Mouse (Mus musculus): Measurements from ENCODE around the gene Nlrx1. TPM values are rescaled to one million over a fixed set of nuclear protein-coding genes. Genes with fewer than 3 reads are reported as not detected.

Gene Nlrx1
- polyA plus RNA-seq, 1 experiment from 2014 or later = 3.3 TPM

DNA sequence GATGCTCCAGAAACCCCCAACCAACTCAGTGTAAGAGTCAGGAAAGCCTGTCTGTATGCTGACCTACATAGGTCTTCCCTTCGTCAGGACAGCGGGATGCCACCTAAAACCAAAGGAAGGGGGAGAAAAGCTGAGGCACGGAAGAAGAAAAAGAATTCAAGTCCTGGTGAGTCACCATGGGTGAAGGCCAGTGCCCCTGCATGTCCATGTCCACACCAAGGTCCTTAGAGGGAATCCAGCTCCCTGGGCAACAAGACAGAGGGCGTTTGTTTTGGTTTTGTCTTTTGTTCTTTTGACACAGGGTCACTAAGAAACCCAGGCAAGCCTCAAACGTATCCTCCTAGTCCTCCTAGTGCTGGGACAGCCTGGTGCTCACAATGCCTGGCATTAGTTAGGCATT, 27.5 kb downstream of the Nlrx1 start:
- Histone ChIP-seq H3K27ac (no peak overlapping the region), H3K9me3 (replicated peaks) (no peaks in the 10 kb centered on the region), H3K36me3 (no peaks in the 10 kb centered on the region), H3K27me3 (ENCODE audit: low read depth, poor library complexity, severe bottlenecking) (no peaks in the 10 kb centered on the region), H3K4me3 (no peak overlapping the region), H3K4me1 (peaks cover 8% of the 10 kb centered on the region; the same call in 1 of the 2 replicates)
- 71% methylated on average over 5 of the region's 5 CpGs for WGBS
- DNase-seq (ENCODE audit: low spot score) = no peak

DNA sequence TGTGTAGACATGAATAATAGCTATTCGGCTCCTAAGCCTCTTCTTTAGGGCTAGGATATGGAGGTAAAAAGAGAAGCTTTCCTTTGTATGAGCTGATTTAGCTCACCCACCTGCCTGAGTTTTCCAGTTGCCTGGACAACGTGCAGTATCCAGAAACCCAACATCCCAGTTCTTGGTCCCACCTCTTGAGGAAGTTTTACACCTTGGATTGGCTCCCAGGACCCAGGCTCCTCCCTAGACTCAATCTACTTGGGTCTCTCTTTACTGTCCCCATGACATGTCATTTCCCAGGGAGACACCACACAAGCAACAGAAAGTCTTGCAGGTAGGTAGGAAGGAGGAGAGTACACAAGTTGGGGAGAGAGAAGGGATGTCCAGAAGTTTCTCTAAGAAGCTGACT, 28.0 kb downstream of the Nlrx1 start, which contains the start of gene Ccdc153:
Gene Ccdc153 (plus strand): TSS at position 278 of the 400 bp plus-strand sequence.
- no peaks in the 10 kb centered on the region for H3K27me3 ChIP-seq (ENCODE audit: low read depth, poor library complexity, severe bottlenecking)
- peaks cover 8% of the 10 kb centered on the region; the same call in 1 of the 2 replicates for H3K4me1 ChIP-seq
- no peak for DNase-seq (ENCODE audit: low spot score)
- WGBS = 50% methylated on average over 2 of the region's 2 CpGs
- H3K36me3 ChIP-seq = no peaks in the 10 kb centered on the region
- H3K4me3 ChIP-seq = no peak within 1 kb of the TSS
- no peaks in the 10 kb centered on the region for H3K9me3 ChIP-seq (replicated peaks)
- no peak within 1 kb of the TSS for H3K27ac ChIP-seq

DNA sequence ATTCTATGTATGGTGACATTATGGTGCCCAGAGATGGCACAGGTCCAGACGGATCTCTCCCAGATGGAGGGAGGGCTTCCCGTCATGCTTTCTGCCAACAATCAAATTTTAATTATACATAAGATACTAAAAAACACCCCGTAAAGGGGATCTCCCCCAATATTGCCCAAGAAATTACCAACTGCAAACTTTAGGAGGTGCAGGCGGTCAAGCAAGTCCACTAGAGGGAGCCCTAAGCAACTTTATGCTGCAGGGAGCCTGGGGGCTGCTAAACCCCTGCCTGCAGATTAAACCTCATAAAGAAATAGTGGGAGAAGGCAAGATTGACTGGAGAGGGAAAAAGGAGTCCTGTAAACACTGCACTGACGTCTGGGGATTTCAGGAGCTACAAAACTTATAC, 29.0 kb downstream of the Nlrx1 start:
- H3K4me3 ChIP-seq = no peak overlapping the region

DNA sequence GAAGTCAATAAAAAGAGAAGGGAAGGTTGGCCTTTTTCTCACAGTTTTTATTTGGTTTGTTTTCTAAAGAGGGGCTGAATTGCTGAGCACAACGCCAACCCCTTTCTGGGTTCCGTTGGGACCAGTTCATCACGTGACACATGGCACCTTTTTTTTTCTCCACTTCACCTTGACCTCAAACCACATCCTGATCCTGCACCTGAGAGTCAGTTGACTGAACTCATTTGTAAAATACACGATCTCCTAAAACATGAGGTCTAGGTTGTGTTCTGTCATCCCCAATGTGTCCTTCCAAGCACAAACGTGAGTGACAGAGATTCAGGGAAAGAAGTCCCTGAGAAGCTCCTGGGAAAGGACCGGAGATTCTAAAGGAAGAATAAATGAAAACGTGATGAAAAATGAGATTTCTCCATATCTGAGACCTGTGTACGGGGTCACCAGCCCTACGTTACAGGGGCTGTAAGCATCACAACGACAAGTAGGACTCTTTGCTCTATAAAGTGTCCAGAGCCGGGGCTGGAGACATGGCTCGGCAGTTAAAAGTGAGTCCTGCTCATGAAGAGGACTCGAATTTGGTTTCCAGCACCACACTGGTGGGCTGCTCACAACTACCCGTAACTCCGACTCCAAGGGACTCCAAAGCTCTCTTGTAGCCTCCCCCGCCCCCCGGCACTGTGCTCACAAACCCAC, 29.8 kb downstream of the Nlrx1 start:
- no peak overlapping the region for H3K4me3 ChIP-seq
- 83% methylated on average over 17 of the region's 17 CpGs for WGBS
- no peaks in the 10 kb centered on the region for H3K36me3 ChIP-seq
- DNase-seq (ENCODE audit: low spot score) = no peak
- peaks cover 17% of the 10 kb centered on the region for H3K4me1 ChIP-seq
- no peaks in the 10 kb centered on the region for H3K9me3 ChIP-seq (replicated peaks)
- H3K27ac ChIP-seq = no peak overlapping the region
- H3K27me3 ChIP-seq (ENCODE audit: low read depth, poor library complexity, severe bottlenecking) = no peaks in the 10 kb centered on the region

More for the DNA sequence above, 29.0 kb downstream of the Nlrx1 start:
- Histone ChIP-seq H3K27me3 (ENCODE audit: low read depth, poor library complexity, severe bottlenecking) (no peaks in the 10 kb centered on the region), H3K9me3 (replicated peaks) (no peaks in the 10 kb centered on the region), H3K36me3 (no peaks in the 10 kb centered on the region), H3K27ac (no peak overlapping the region), H3K4me1 (peaks cover 11% of the 10 kb centered on the region)
- WGBS = 11% methylated on average over 5 of the region's 5 CpGs
- DNase-seq (ENCODE audit: low spot score) = peak; percentile 73

DNA sequence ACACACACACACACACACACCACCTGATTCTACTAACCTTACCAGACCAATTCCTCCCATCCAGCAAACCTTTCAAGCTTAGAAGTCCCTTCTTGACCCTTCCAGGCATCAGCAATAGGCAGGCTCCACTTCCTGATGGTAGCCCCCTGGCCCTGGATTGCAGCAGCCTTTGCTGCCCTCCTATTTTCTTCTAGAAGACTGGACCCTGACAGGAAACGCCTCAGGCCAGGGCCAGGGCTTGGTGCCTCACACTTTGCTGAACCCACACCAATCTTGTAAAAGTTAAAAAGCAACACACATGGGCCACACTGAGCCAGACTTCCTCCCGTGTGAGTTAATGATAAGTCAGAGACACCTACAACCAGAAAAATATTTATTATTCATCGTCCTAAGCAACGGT, 31.3 kb downstream of the Nlrx1 start:
- no peaks in the 10 kb centered on the region for H3K27me3 ChIP-seq (ENCODE audit: low read depth, poor library complexity, severe bottlenecking)

DNA sequence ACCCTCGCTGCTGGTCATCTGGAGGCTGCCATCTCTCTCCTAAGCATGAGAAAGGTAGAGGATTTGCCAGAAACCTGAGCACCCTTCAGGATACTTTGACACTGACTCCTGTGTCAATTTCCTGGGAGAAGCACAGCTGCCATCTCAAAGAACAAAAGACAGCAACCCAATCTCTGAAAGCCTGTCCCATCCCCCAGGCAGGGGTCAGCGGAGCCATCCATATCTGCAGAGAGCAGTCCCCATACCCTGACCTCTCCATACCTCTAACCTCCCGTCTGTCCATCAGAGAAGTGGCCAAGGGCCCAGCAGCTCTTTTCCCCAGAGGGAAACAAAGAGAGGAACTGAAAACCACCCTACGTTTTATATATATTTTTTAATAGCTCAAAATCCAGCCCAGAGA, 31.8 kb downstream of the Nlrx1 start:
- H3K27me3 ChIP-seq (ENCODE audit: low read depth, poor library complexity, severe bottlenecking) = no peaks in the 10 kb centered on the region
- no peaks in the 10 kb centered on the region for H3K9me3 ChIP-seq (replicated peaks)
- no peak overlapping the region for H3K4me3 ChIP-seq
- H3K36me3 ChIP-seq = no peaks in the 10 kb centered on the region
- no peak overlapping the region for H3K27ac ChIP-seq
- H3K4me1 ChIP-seq = peaks cover 30% of the 10 kb centered on the region
- 68% methylated on average over 4 of the region's 4 CpGs for WGBS
- no peak for DNase-seq (ENCODE audit: low spot score)

More for the DNA sequence above, 31.3 kb downstream of the Nlrx1 start:
- H3K27ac ChIP-seq = no peak overlapping the region
- DNase-seq (ENCODE audit: low spot score) = no peak
- H3K36me3 ChIP-seq = no peaks in the 10 kb centered on the region
- no peak overlapping the region for H3K4me3 ChIP-seq
- 74% methylated on average over 4 of the region's 4 CpGs for WGBS
- H3K4me1 ChIP-seq = peaks cover 24% of the 10 kb centered on the region
- H3K9me3 ChIP-seq (replicated peaks) = no peaks in the 10 kb centered on the region

DNA sequence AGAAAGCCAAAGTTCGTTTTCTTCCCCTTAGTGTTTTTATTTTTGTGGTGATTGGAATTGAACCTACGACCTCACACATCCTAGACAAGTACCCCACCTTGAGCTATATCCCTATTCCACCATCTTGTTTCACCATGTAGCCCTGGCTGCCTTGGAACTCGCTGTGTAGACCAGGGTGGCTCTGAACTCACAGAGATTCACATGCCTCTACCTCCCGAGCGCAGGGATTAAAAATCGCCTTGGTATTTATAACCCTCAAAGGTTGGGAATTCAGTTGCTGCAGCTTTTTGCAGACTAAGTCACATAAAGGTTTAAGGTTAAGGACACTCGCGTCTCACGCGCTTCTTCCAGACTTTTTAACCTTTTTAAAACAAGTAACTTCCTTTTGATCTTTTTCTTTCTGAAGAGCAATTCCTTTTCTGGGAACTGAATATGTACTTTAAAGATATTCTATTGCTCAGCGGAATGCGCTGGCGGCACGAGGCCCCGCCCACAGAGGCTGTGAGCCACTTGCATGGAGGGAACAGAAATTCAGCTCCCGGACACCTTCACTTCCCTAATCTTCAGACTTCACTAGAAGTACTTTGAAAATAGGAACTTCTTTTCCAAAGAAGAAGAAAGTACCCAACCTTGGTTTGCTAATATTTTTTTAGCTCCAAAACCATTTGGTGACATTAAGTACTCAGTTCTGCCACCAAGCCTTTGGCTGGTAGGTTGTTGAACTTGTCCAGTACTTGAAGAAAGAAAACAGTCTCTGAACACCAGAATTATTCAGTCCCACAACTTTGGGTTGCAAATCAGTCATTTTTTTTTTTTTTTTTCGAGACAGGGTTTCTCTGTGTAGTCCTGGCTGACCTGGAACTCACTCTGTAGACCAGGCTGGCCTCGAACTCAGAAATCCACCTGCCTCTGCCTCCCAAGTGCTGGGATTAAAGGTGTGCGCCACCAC, 33.6 kb downstream of the Nlrx1 start:
- 0 out of 2 replicates have a peak, but pooled peaks cover 3% of the 10 kb centered on the region for H3K36me3 ChIP-seq
- no peaks in the 10 kb centered on the region for H3K9me3 ChIP-seq (replicated peaks)
- H3K27ac ChIP-seq = peak overlapping the region; percentile 97
- peak overlapping the region; percentile 94 for H3K4me3 ChIP-seq
- H3K4me1 ChIP-seq = peaks cover 30% of the 10 kb centered on the region
- no peaks in the 10 kb centered on the region for H3K27me3 ChIP-seq (ENCODE audit: low read depth, poor library complexity, severe bottlenecking)
- WGBS = 27% methylated on average over 19 of the region's 19 CpGs
- DNase-seq (ENCODE audit: low spot score) = no peak

DNA sequence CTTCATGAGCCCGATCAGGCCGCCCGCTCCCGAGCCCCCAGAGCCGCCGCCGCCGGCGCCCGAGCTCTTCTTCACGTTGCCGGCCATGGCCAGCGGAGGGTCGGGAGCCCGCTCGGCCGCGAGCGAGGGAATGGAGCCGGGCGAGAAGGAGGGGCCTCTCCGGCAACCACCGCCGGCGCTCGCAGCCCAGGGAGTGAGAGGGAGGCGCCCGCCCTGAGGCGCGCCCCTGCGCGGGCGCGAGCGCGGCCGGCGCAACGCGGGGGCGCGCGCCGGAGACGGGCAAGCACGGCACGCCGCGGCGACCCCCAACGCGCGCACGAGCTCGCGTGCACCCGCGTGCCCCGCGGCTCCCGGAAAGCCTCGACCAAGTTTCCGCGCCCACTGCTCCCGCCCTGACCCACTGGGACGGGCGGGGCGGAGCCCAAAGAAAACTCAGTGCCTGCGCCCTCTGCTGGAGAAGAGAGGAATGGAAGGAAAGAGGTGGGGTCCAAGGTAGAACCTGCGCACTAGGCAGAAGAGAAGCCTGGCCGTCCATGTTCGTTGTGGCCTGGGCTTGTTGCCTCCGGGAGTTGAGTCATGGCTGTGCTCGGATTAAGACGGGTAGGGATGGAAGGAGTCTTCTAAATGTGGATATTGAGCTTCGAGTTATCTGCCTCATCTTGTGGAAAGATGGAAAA, 34.5 kb downstream of the Nlrx1 start, which contains the start of gene Cbl:
Gene Cbl (minus strand): TSS at position 248 of the 677 bp plus-strand sequence.
- Histone ChIP-seq H3K36me3 (0 out of 2 replicates have a peak, but pooled peaks cover 3% of the 10 kb centered on the region), H3K27ac (peak within 1 kb of the TSS; percentile 97), H3K4me3 (peak within 1 kb of the TSS; percentile 94), H3K27me3 (ENCODE audit: low read depth, poor library complexity, severe bottlenecking) (no peaks in the 10 kb centered on the region), H3K9me3 (replicated peaks) (no peaks in the 10 kb centered on the region), H3K4me1 (peaks cover 30% of the 10 kb centered on the region)
- peak; percentile 99 for DNase-seq (ENCODE audit: low spot score)
- WGBS = under 1% methylated on average over 74 of the region's 76 CpGs

DNA sequence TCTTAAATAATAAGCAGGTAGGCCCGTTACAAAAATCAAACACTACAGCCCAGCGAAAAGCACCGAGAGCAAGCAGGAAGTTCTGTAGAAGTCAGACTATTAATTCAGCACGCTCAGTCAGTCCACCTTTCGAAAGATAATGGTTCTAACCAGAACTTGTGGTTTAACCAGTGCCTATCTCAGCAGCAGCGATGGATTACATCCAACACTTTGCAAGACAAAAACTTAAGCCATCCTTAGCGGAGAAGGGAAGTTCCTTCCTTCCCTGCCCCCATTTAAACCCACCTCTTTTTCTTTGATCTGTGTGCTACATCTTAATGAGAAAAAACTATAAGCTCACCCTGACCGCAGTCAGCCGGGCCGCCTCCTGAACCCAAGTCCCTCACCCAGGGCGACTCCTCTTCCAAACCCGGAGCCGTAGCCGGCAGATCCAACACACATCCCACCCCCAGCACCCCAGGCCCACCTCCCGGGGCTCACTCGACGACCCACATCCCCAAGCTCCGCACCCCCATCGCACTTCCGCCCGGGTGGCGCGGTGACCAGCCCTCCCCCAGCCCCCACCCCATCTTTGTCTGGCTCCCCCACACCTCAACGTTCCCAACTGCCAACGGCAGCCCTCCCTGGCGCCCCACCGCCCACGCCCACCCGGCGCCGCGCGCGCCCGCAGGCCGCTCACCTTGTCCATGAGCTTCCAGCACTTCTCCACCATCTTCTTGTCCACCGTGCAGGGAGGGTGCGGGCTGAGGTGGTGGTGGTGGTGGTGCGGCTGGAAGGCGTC, 35.2 kb downstream of the Nlrx1 start:
- DNase-seq (ENCODE audit: low spot score) = no peak
- under 1% methylated on average over 40 of the region's 40 CpGs for WGBS
- no peaks in the 10 kb centered on the region for H3K27me3 ChIP-seq (ENCODE audit: low read depth, poor library complexity, severe bottlenecking)

DNA sequence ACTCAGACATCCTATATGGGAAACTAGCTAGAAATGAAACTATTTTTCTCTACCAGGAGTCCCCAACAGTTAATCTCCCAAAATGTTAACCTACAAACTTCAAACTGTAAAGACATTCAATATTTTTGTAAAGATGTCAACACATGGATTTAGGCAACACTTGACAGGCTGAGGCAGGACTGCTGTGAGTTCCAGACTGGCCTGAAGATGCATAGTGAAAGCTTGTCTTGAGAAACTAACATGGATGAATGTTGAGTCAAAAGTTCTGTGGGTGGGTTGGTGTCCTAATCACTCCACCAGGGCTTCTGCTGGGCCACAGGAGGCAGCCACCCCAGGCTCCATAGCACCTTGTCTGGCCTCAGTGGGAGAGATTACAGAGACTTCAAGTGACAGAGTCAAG, 36.8 kb downstream of the Nlrx1 start:
- peaks cover 24% of the 10 kb centered on the region for H3K4me1 ChIP-seq
- H3K9me3 ChIP-seq (replicated peaks) = no peaks in the 10 kb centered on the region
- no peak overlapping the region for H3K27ac ChIP-seq
- H3K36me3 ChIP-seq = peaks cover 19% of the 10 kb centered on the region
- H3K27me3 ChIP-seq (ENCODE audit: low read depth, poor library complexity, severe bottlenecking) = no peaks in the 10 kb centered on the region
- no peak overlapping the region for H3K4me3 ChIP-seq
- DNase-seq (ENCODE audit: low spot score) = no peak

More for the DNA sequence above, 35.2 kb downstream of the Nlrx1 start:
- Histone ChIP-seq H3K4me1 (peaks cover 30% of the 10 kb centered on the region), H3K36me3 (peaks cover 9% of the 10 kb centered on the region), H3K27ac (peak overlapping the region; percentile 97), H3K4me3 (peak overlapping the region; percentile 94), H3K9me3 (replicated peaks) (no peaks in the 10 kb centered on the region)

DNA sequence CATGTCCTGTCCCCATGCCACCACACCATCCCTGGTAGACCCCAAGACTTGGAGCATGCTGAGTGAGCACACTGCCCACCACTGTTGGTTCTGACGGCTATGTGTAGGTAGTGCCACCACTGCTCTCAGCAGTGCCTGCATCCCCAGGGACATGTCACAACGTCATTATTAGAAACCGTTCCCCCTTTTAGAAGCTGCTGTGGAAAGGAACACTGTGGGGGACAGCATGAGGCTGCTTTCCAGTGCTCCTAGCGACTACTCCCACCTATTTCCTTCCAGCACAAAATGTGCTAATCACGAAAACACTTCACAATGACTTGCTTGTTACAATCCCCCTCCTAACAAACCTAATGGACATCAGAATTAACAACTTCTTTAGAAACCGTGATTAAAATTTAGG, 42.4 kb downstream of the Nlrx1 start:
- H3K27me3 ChIP-seq (ENCODE audit: low read depth, poor library complexity, severe bottlenecking) = no peaks in the 10 kb centered on the region
- no peak overlapping the region for H3K4me3 ChIP-seq
- H3K9me3 ChIP-seq (replicated peaks) = no peaks in the 10 kb centered on the region
- DNase-seq (ENCODE audit: low spot score) = no peak
- 94% methylated on average over 6 of the region's 6 CpGs for WGBS
- H3K4me1 ChIP-seq = no peaks in the 10 kb centered on the region
- H3K36me3 ChIP-seq = peaks cover 43% of the 10 kb centered on the region
- no peak overlapping the region for H3K27ac ChIP-seq

DNA sequence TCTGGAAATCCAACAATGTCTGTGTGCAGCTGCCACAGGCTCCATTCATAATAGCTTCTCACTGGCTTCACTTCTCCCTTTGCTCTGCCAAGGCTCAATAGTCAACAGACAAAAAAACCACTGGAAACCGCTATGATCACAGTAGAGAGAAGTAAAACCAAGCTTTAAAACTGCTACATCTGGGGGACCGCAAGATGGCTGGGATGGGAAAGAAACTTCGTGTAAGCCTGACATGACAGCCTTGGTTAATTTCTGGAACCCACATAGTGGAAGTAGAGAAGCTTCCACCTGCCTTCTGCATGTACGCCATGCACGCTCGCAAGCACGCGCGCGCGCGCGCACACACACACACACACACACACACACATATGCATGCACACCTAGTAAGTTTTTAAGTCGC, 54.9 kb downstream of the Nlrx1 start:
- Histone ChIP-seq H3K4me1 (no peaks in the 10 kb centered on the region), H3K4me3 (no peak overlapping the region), H3K36me3 (peaks cover 42% of the 10 kb centered on the region), H3K9me3 (replicated peaks) (no peaks in the 10 kb centered on the region), H3K27me3 (ENCODE audit: low read depth, poor library complexity, severe bottlenecking) (no peaks in the 10 kb centered on the region), H3K27ac (no peak overlapping the region)
- no peak for DNase-seq (ENCODE audit: low spot score)
- WGBS = 96% methylated on average over 14 of the region's 14 CpGs

Data from limb, embryonic 10.5 days (tissue).